Mouse (Mus musculus): ENCODE results near the gene Gm7247.
"Not testable (repeated sequence)": the region's sequence is repeated elsewhere in the genome, so short reads cannot be mapped to it uniquely, and the experiment has no call there.

- peak; percentile 25 for TF ChIP-seq CTCF (IDR thresholded peaks at IDR 0.05; ENCODE audit: low read depth, low read length)
- not testable (repeated sequence) for TF ChIP-seq POLR2A (IDR thresholded peaks at IDR 0.05; ENCODE audit: insufficient read depth, low read length)
Measured at GRCm38 (mm10) chr14:51480278-51480677, 118.7 kb downstream of the Gm7247 start.

Measured in ES-Bruce4 (cell line).